Mouse (Mus musculus) CH12.LX (cell line): ENCODE results near the gene Rom1. TPM values are rescaled to one million over a fixed set of nuclear protein-coding genes. Genes with fewer than 3 reads are reported as not detected.

Experiments
- DNase-seq: peaks from one replicate; pipeline ENCODE4 v3.0.0-alpha.2; 2013; ENCODE audit errors: extremely low read depth
- H3K27ac ChIP-seq: 2 replicates; pipeline ENCODE4 v1.5.1; 2012; ENCODE audit warnings: low read depth, mild to moderate bottlenecking, control low read depth, moderate library complexity; ENCODE audit not compliant: insufficient read depth
- H3K27me3 ChIP-seq: replicated peaks from 2 replicates; pipeline ENCODE3; 2012; ENCODE audit warnings: inconsistent platforms
- H3K36me3 ChIP-seq, 2 experiments: replicated peaks in 1 of 2; 2 replicates each; pipeline versions ENCODE3 to v1.6.1; 2012; ENCODE audit warnings: inconsistent platforms in 1 of 2, low read length in 1 of 2, mild to moderate bottlenecking in 1 of 2, mixed read lengths in 1 of 2, moderate library complexity in 1 of 2; ENCODE audit not compliant: control insufficient read depth in 1 of 2, insufficient read depth in 1 of 2
- H3K4me1 ChIP-seq, 2 experiments: 2 replicates each; pipeline ENCODE4 v1.6.1; 2012; ENCODE audit warnings: inconsistent platforms in 1 of 2, moderate library complexity in 1 of 2; ENCODE audit not compliant: insufficient read depth in 2 of 2, control insufficient read depth in 1 of 2
- H3K4me2 ChIP-seq: 2 replicates; pipeline ENCODE4 v1.6.1; 2012; ENCODE audit warnings: low read depth, mild to moderate bottlenecking, control low read depth; ENCODE audit not compliant: poor library complexity, insufficient read depth, severe bottlenecking
- H3K4me3 ChIP-seq, 3 experiments: fragments of 150-350 bp in 1 of 3; sonication (generic) in 1 of 3; replicated peaks in 1 of 3; 2 replicates each; pipeline versions ENCODE3 to v1.5.1; 2011 to 2012; ENCODE audit warnings: low read depth in 2 of 3, low read length in 2 of 3, mild to moderate bottlenecking in 2 of 3, moderate library complexity in 2 of 3, control low read depth in 1 of 3, improper control_type of control experiment in 1 of 3, inconsistent platforms in 1 of 3, mixed read lengths in 1 of 3; ENCODE audit not compliant: poor library complexity in 1 of 3
- H3K79me2 ChIP-seq: replicated peaks from 2 replicates; pipeline ENCODE4 v1.6.1; 2012; ENCODE audit warnings: mild to moderate bottlenecking, moderate library complexity; ENCODE audit not compliant: control insufficient read depth, poor library complexity, insufficient read depth, severe bottlenecking; ENCODE audit errors: extremely low read depth
- H3K9ac ChIP-seq: 2 replicates; pipeline ENCODE4 v1.6.1; 2012; ENCODE audit warnings: low read depth, mild to moderate bottlenecking, control low read depth, moderate library complexity; ENCODE audit not compliant: insufficient read depth
- H3K9me3 ChIP-seq: replicated peaks from 2 replicates; pipeline ENCODE3; 2012; ENCODE audit warnings: low read length, inconsistent platforms, mixed read lengths
- BHLHE40 ChIP-seq: IDR thresholded peaks from 2 replicates; pipeline ENCODE4 v1.6.1; 2011; ENCODE audit warnings: mild to moderate bottlenecking, low read depth, low read length, improper control_type of control experiment
- CTCF ChIP-seq, 2 experiments: IDR thresholded peaks in 1 of 2; conservative IDR thresholded peaks in 1 of 2; 2 replicates each; pipeline ENCODE4 v1.5.1; 2011 to 2012; ENCODE audit warnings: low read depth in 2 of 2, low read length in 2 of 2, improper control_type of control experiment in 1 of 2, inconsistent platforms in 1 of 2, mild to moderate bottlenecking in 1 of 2, moderate library complexity in 1 of 2
- EP300 ChIP-seq: IDR thresholded peaks from 2 replicates; pipeline ENCODE4 v1.6.1; 2011; ENCODE audit warnings: low read length, improper control_type of control experiment
- HCFC1 ChIP-seq: IDR thresholded peaks from 2 replicates; pipeline ENCODE4 v1.6.1; 2012; ENCODE audit warnings: low read depth, mild to moderate bottlenecking, inconsistent platforms, low read length, improper control_type of control experiment
- JUN ChIP-seq: IDR thresholded peaks from 2 replicates; pipeline ENCODE4 v1.6.1; 2011; ENCODE audit warnings: low read depth, mild to moderate bottlenecking, low read length, improper control_type of control experiment, moderate library complexity; ENCODE audit not compliant: insufficient read depth
- KAT2A ChIP-seq: IDR thresholded peaks from 2 replicates; pipeline ENCODE4 v1.6.1; 2012; ENCODE audit warnings: low read length, improper control_type of control experiment, inconsistent platforms; ENCODE audit not compliant: insufficient replicate concordance
- MEF2A ChIP-seq: IDR thresholded peaks from 2 replicates; pipeline ENCODE4 v1.6.1; 2014; ENCODE audit warnings: low read depth, mild to moderate bottlenecking, inconsistent platforms, low read length, improper control_type of control experiment, borderline replicate concordance
- PAX5 ChIP-seq: IDR thresholded peaks from 2 replicates; pipeline ENCODE4 v1.6.1; 2012; ENCODE audit warnings: low read length, inconsistent platforms, mixed read lengths
- POLR2A ChIP-seq: IDR thresholded peaks from 2 replicates; pipeline ENCODE4 v1.6.1; 2011; ENCODE audit warnings: low read depth, mild to moderate bottlenecking, improper control_type of control experiment, low read length
- POLR2AphosphoS2 ChIP-seq: IDR thresholded peaks from 2 replicates; pipeline ENCODE4 v1.6.1; 2011; ENCODE audit warnings: low read depth, low read length, improper control_type of control experiment
- RAD21 ChIP-seq: IDR thresholded peaks from 2 replicates; pipeline ENCODE4 v1.6.1; 2011; ENCODE audit warnings: low read depth, mild to moderate bottlenecking, low read length, improper control_type of control experiment, moderate library complexity
- RCOR1 ChIP-seq: conservative IDR thresholded peaks from 2 replicates; pipeline ENCODE4 v1.6.1; 2012; ENCODE audit warnings: low read depth, mild to moderate bottlenecking, inconsistent platforms, low read length, improper control_type of control experiment
- SIN3A ChIP-seq: IDR thresholded peaks from 2 replicates; pipeline ENCODE4 v1.6.1; 2012; ENCODE audit warnings: low read length, improper control_type of control experiment, inconsistent platforms
- SMC3 ChIP-seq: IDR thresholded peaks from 2 replicates; pipeline ENCODE4 v1.6.1; 2011; ENCODE audit warnings: low read depth, low read length, improper control_type of control experiment
- TBP ChIP-seq: conservative IDR thresholded peaks from 2 replicates; pipeline ENCODE4 v1.6.1; 2011; ENCODE audit warnings: low read depth, low read length, improper control_type of control experiment
- USF2 ChIP-seq: conservative IDR thresholded peaks from 2 replicates; pipeline ENCODE4 v1.6.1; 2011; ENCODE audit warnings: low read depth, low read length, improper control_type of control experiment
- ZC3H11A ChIP-seq: IDR thresholded peaks from 2 replicates; pipeline ENCODE4 v1.6.1; 2012; ENCODE audit warnings: low read depth, mild to moderate bottlenecking, inconsistent platforms, low read length, improper control_type of control experiment
- ZNF384 ChIP-seq: IDR thresholded peaks from 2 replicates; pipeline ENCODE4 v1.6.1; 2012; ENCODE audit warnings: low read depth, low read length, improper control_type of control experiment, inconsistent platforms
- dilution Hi-C: fragments of 300-500 bp; cut with MboI; formaldehyde crosslinking; loops from 2 replicates; pipeline ENCODE4 v1.14.3; 2020; ENCODE audit warnings: low sequenced_read_pairs; ENCODE audit not compliant: extremely low pct_unique_long_range_greater_than_20kb, extremely low pct_ligation_motif_present
- in situ Hi-C: fragments of 300-500 bp; cut with MboI; formaldehyde crosslinking; loops from 3 replicates; pipeline ENCODE4 v1.14.3; 2019; ENCODE audit warnings: low sequenced_read_pairs, low pct_ligation_motif_present, low pct_unique_long_range_greater_than_20kb, mixed read lengths
- polyA plus RNA-seq: library from polyadenylated mRNA; unstranded; fragments of >175 nt; gene quantifications from 2 replicates; pipeline ENCODE4 v1.2.1, GENCODE M21; 2012; ENCODE audit warnings: low read depth; ENCODE audit not compliant: insufficient read length
- total RNA-seq, 2 experiments: library from RNA; depleted of rRNA; stranded (reverse); fragments of 300-350 nt in 1 of 2; fragments of >200 nt in 1 of 2; gene quantifications; 2 replicates each; pipeline ENCODE4 v1.2.3; 2012 to 2014

Gene Rom1
- total and polyA plus RNA-seq, 3 experiments: 4.2 to 5.6 (median 4.8) TPM

DNA sequence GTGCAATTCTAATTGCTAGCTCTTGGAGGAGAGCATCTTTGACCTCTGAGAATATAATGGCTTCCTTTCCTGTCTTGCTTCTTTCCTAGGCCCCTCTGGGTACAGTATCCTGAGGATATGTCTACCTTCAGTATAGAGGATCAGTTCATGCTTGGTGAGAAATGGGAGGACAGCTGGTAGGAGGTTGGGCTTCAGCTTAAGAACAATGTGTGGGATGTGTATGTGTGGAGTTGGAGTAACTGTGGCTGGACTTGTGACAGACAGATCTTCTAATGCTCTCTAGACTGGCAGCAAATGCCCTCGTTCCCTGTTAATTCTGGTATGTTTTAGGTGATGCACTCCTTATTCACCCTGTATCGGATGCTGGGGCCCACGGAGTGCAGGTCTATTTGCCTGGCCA lies 14.9 kb downstream of the Rom1 start:
- dilution Hi-C loops (no loop called here), in situ Hi-C loops (no loop called here)
- H3K9me3 ChIP-seq: no peaks in the 10 kb centered on the region

GRCm38 (mm10) chr19:8911810-8912209 lies 17.3 kb downstream of the Rom1 start:
- Histone ChIP-seq H3K4me1 (no peaks in the 10 kb centered on the region), H3K27ac (no peak overlapping the region), H3K9ac (no peak overlapping the region), H3K79me2 (no peaks in the 10 kb centered on the region), H3K27me3 (no peaks in the 10 kb centered on the region), H3K4me2 (no peak overlapping the region), H3K9me3 (no peaks in the 10 kb centered on the region), H3K36me3 (peaks cover 93 to 98% of the 10 kb centered on the region in 2 experiments), H3K4me3 (no peak overlapping the region)
- TF ChIP-seq RCOR1 (no peak), RAD21 (no peak), EP300 (no peak), TBP (no peak), ZNF384 (no peak), MEF2A (no peak), KAT2A (no peak), JUN (no peak), USF2 (no peak), ZC3H11A (no peak), BHLHE40 (no peak), POLR2A (no peak), SIN3A (no peak), HCFC1 (no peak), POLR2AphosphoS2 (no peak), PAX5 (no peak)
- no peak for DNase-seq
- dilution Hi-C loops: no loop called here
- in situ Hi-C loops: no loop called here

More for the DNA sequence above, 14.9 kb downstream of the Rom1 start:
- H3K4me1 ChIP-seq: no peaks in the 10 kb centered on the region
- no peak overlapping the region for H3K9ac ChIP-seq
- H3K27ac ChIP-seq: no peak overlapping the region
- peaks cover 74 to 80% of the 10 kb centered on the region in 2 experiments for H3K36me3 ChIP-seq
- no peak for DNase-seq
- H3K4me2 ChIP-seq: no peak overlapping the region
- no peaks in the 10 kb centered on the region for H3K27me3 ChIP-seq
- no peaks in the 10 kb centered on the region for H3K79me2 ChIP-seq
- TF ChIP-seq ZC3H11A (no peak), CTCF (conservative IDR thresholded peaks at IDR 0.05 in 1 of 2, IDR thresholded peaks at IDR 0.05 in 1 of 2; ENCODE audit: low read depth in 2 of 2, low read length in 2 of 2) (no peak), SMC3 (no peak), USF2 (no peak)
- no peak overlapping the region for H3K4me3 ChIP-seq
